Mouse (Mus musculus) hindbrain, embryonic 14.5 days (tissue): Measurements from ENCODE around the gene Pfkfb4. TPM values are rescaled to one million over a fixed set of nuclear protein-coding genes. Genes with fewer than 3 reads are reported as not detected.

Source experiments
- ATAC-seq: fragments of 200-750 bp; cut with Nextera tagmentation; 2 replicates; pipeline ENCODE4 v1.8.0; 2017; ENCODE audit warnings: moderate number of reproducible peaks, mild to moderate bottlenecking, moderate TSS enrichment, moderate library complexity; ENCODE audit not compliant: low FRiP score
- DNase-seq: peaks from one replicate; pipeline ENCODE4 v3.0.0-alpha.2; 2015; ENCODE audit warnings: low spot score
- H3K27ac ChIP-seq: fragments of 300-500 bp; sonication (generic); 2 replicates; pipeline ENCODE4 v1.5.1; 2014; ENCODE audit warnings: mild to moderate bottlenecking, moderate library complexity
- H3K27me3 ChIP-seq: fragments of 300-500 bp; sonication (generic); 2 replicates; pipeline ENCODE4 v1.6.1; 2014; ENCODE audit warnings: mild to moderate bottlenecking, low read length, mixed read lengths; ENCODE audit not compliant: control insufficient read depth, insufficient read depth
- H3K36me3 ChIP-seq: fragments of 300-500 bp; sonication (generic); replicated peaks from 2 replicates; pipeline ENCODE4 v1.6.1; 2014; ENCODE audit not compliant: control insufficient read depth, insufficient read depth
- H3K4me1 ChIP-seq: fragments of 300-500 bp; sonication (generic); replicated peaks from 2 replicates; pipeline ENCODE4 v1.6.1; 2014; ENCODE audit warnings: antibody characterized with exemption, low read length, mixed read lengths; ENCODE audit not compliant: control insufficient read depth, insufficient read depth
- H3K4me2 ChIP-seq: fragments of 300-500 bp; sonication (generic); replicated peaks from 2 replicates; pipeline ENCODE4 v1.6.1; 2014; ENCODE audit warnings: mild to moderate bottlenecking, moderate library complexity
- H3K4me3 ChIP-seq: fragments of 300-500 bp; sonication (generic); replicated peaks from 2 replicates; pipeline ENCODE4 v1.5.1; 2014; ENCODE audit warnings: mild to moderate bottlenecking, low read length
- H3K9ac ChIP-seq: fragments of 300-500 bp; sonication (generic); 2 replicates; pipeline ENCODE4 v1.6.1; 2014
- H3K9me3 ChIP-seq: fragments of 300-500 bp; sonication (generic); 2 replicates; pipeline ENCODE4 v1.6.1; 2016; ENCODE audit warnings: low read length; ENCODE audit not compliant: control insufficient read depth
- WGBS: fragments of 180-500 bp; shearing (Covaris S2); extraction: QIAGEN DNeasy Blood & Tissue Kit; methylation state at CpG from one replicate; pipeline ENCODE4 v1.1.7; 2014; 5-methylcytosine and 5-hydroxymethylcytosine counted together
- polyA plus RNA-seq: library from polyadenylated mRNA; unstranded; fragments of >200 nt; fragmentation: Nextera tagmentation; extraction: Ambion mirVana; gene quantifications from 2 replicates; pipeline ENCODE4 v1.2.1, GENCODE M21; 2014

Gene Pfkfb4
- polyA plus RNA-seq, 1 experiment from 2014 or later: 23.9 TPM

DNA sequence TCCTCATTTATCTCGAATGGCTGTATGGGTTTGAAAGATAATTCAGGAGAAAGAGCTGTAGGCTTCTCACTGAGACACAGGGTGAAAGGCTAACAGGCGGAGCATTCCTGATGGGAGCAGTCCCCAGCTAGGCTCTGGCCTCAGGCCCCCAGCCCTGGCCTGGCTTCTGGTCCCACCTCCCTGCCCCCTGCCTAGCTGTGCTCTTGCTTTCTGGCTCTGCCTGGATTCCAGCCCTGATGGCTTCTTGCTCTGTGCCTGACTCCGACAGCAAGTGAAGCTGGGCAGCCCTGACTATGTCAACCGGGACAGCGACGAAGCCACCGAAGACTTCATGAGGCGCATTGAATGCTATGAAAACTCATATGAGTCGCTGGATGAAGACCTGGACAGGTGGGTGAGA is 16.5 kb downstream of the Pfkfb4 start:
- peaks cover 54% of the 10 kb centered on the region for H3K36me3 ChIP-seq

DNA sequence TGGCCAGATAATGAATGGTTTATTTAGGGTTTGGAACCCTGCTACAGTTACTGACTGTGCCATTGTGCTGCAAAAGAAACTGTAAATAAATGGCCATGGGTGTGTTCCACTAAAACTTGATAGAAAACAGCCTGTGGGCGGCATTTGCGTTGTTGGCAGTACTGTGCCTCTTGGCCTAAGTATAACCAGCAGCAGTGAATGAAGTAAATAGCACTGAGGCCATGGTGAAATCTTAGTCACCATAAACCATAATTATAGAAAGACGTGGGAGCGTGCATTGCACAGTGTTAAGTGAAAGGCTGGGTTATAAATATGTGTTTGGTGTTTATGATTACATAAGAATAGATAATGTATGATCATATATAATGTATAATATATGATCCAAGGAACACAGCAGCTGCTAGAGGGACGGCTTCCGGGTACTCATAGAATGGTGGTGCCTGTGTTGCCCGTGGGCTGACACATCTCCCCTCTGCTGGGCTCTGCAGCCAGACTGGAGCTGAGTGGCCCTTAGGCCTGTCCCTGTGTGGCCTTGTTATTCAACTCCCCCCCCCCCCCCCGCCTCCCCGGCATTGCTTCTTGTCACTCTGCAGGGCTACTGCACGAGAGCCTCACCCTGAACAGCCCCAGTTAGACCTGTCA is 17.5 kb downstream of the Pfkfb4 start:
- no peak for DNase-seq
- WGBS: 75% methylated on average over 9 of the region's 10 CpGs
- no peaks in the 10 kb centered on the region for H3K9me3 ChIP-seq
- H3K4me2 ChIP-seq: no peak overlapping the region
- H3K9ac ChIP-seq: no peak overlapping the region
- ATAC-seq: no peak
- H3K4me3 ChIP-seq: no peak overlapping the region
- no peaks in the 10 kb centered on the region for H3K27me3 ChIP-seq
- no peak overlapping the region for H3K27ac ChIP-seq
- H3K36me3 ChIP-seq: peaks cover 60% of the 10 kb centered on the region
- no peaks in the 10 kb centered on the region for H3K4me1 ChIP-seq

More for the DNA sequence above, 16.5 kb downstream of the Pfkfb4 start:
- H3K27me3 ChIP-seq: no peaks in the 10 kb centered on the region
- no peaks in the 10 kb centered on the region for H3K4me1 ChIP-seq
- H3K4me3 ChIP-seq: no peak overlapping the region
- no peak for DNase-seq
- H3K4me2 ChIP-seq: no peak overlapping the region
- H3K9me3 ChIP-seq: no peaks in the 10 kb centered on the region
- WGBS: 77% methylated on average over 9 of the region's 9 CpGs
- H3K9ac ChIP-seq: no peak overlapping the region
- H3K27ac ChIP-seq: no peak overlapping the region
- no peak for ATAC-seq

DNA sequence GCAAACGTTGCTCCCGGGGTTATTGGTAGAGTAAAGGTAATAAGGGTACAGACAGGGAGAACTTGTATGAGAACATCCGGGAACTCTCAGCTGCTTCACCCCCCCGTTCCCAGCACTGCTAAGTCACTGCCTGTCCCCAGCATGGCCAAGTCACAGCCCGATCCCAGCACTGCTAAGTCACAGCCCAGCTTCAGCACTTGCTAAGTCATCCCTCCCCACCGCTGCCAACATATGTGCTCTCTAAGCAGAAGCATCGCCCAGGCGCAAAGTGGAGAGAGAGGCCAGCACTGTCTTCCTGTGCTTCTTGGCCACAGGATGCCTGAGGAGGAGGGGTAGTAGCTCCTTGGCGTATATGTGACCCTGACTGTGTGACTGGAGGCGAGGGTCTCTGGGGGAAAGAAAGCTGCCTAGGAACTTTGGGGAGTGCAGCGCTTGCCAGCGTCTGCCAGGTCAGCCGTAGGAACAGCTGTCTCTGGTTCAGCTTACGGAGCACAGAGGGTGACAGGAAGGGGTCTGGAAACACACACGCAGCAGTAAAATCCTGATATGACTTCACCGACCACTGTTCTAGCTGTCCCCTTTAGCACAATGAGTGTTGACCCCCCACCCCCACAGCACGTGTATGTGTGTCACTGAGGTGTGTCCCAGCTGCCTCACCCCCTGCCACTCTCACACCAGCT is 18.2 kb downstream of the Pfkfb4 start:
- no peak overlapping the region for H3K4me2 ChIP-seq
- H3K36me3 ChIP-seq: peaks cover 60% of the 10 kb centered on the region
- no peak overlapping the region for H3K27ac ChIP-seq
- ATAC-seq (no peak), DNase-seq (no peak)
- H3K9me3 ChIP-seq: no peaks in the 10 kb centered on the region
- no peak overlapping the region for H3K4me3 ChIP-seq
- H3K4me1 ChIP-seq: no peaks in the 10 kb centered on the region
- H3K9ac ChIP-seq: no peak overlapping the region
- 63% methylated on average over 17 of the region's 17 CpGs for WGBS
- no peaks in the 10 kb centered on the region for H3K27me3 ChIP-seq

DNA sequence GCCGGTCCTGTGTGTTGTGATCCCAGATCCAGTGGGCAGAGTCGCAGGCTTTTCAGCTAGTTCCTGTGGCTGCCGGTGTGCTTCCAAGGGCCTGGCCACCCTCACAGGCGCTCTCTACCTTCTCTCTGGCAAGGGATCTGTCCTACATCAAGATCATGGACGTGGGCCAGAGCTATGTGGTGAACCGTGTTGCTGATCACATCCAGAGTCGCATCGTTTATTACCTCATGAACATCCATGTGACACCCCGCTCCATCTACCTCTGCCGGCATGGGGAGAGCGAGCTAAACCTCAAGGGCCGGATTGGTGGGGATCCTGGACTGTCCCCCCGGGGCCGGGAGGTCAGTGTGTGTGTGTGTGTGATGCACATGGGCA is 18.7 kb downstream of the Pfkfb4 start:
- Histone ChIP-seq H3K9ac (no peak overlapping the region), H3K4me1 (no peaks in the 10 kb centered on the region), H3K27ac (no peak overlapping the region), H3K27me3 (no peaks in the 10 kb centered on the region), H3K9me3 (no peaks in the 10 kb centered on the region), H3K4me2 (no peak overlapping the region), H3K36me3 (peaks cover 60% of the 10 kb centered on the region), H3K4me3 (no peak overlapping the region)
- no peak for ATAC-seq
- WGBS: 89% methylated on average over 14 of the region's 14 CpGs
- no peak for DNase-seq

DNA sequence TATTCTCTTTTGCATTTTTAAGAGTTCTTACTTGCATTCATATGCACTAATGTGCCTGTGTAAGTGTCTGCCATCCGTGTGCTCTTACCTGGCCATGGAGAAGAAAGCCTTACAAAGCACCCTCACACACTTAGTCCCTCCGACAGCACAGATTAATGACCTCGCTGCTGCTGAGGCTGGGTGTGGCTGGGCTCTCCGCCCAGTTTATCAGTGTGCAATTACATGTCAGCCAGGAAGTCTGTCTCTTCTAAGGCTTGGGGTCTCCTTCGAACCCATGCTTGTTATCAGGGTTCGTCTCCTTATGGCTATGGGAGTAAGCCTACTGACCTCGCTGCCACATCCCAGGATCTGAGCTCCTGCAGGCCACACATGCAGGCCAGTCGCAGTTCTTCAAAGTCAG is 23.8 kb downstream of the Pfkfb4 start:
- ATAC-seq (no peak), DNase-seq (no peak)
- Histone ChIP-seq H3K4me3 (no peak overlapping the region), H3K27me3 (no peaks in the 10 kb centered on the region), H3K4me1 (no peaks in the 10 kb centered on the region), H3K36me3 (peaks cover 39% of the 10 kb centered on the region), H3K4me2 (no peak overlapping the region), H3K27ac (no peak overlapping the region), H3K9me3 (no peaks in the 10 kb centered on the region), H3K9ac (no peak overlapping the region)
- WGBS: 79% methylated on average over 8 of the region's 8 CpGs

DNA sequence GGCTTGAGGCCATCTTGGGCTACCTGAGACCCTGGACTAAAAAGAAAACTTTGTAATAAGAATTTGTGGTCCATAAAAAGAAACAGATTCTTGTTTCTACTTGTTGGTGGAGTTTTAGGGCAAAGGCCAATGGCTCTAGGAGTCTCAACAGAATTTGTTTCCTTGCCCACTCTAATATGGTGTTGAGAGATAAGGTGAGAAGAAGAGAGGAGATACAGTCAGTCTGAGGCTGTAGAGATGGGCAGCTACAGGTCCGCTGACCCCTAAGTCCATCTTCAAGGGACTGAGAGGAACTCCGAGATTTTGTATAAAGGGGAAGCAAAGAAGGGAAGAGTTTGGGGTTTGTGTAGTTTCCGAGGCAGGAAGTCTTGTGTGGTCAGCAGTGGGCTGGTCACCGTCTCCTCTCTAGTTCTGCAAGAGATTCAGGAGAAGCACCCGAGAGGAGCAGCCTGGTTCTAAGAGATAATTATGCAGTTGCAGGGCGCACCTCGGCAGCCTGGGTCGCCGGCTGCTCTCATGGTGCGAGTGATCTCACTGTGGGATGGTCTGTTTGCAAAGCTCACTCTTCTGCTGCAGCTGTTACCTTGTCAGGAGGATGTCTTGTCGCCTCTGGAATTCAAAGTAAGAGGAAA is 25.5 kb downstream of the Pfkfb4 start:
- ATAC-seq (no peak), DNase-seq (no peak)
- peaks cover 22% of the 10 kb centered on the region for H3K36me3 ChIP-seq
- WGBS: 71% methylated on average over 11 of the region's 11 CpGs
- H3K4me1 ChIP-seq: no peaks in the 10 kb centered on the region
- H3K4me3 ChIP-seq: no peak overlapping the region
- H3K9ac ChIP-seq: no peak overlapping the region
- H3K9me3 ChIP-seq: no peaks in the 10 kb centered on the region
- no peak overlapping the region for H3K27ac ChIP-seq
- H3K4me2 ChIP-seq: no peak overlapping the region
- H3K27me3 ChIP-seq: no peaks in the 10 kb centered on the region

DNA sequence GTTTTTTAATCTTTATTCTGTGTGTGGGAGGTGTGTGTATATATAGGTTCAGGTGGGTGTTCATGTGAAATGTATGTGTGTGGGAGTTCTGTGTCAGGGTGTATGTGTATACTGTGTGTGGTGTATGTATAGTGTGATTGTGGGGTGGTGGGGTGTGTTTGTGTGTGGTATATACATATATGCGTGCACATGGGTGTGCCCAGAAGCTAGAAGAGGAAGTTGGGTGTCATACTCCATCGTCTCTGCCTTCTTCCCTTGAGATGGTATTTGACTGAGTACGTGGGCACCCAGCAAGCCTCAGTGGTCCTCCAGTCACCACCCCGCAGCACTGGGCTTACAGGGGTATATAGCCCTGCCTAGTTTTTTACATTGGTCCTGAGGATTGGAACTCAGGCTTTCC is 29.9 kb downstream of the Pfkfb4 start:
- no peak overlapping the region for H3K4me3 ChIP-seq
- H3K27me3 ChIP-seq: no peaks in the 10 kb centered on the region
- H3K27ac ChIP-seq: no peak overlapping the region
- no peak for DNase-seq
- 96% methylated on average over 4 of the region's 4 CpGs for WGBS
- ATAC-seq: no peak
- H3K36me3 ChIP-seq: peaks cover 26% of the 10 kb centered on the region
- H3K9me3 ChIP-seq: no peaks in the 10 kb centered on the region
- H3K4me2 ChIP-seq: no peak overlapping the region
- no peaks in the 10 kb centered on the region for H3K4me1 ChIP-seq
- H3K9ac ChIP-seq: no peak overlapping the region

DNA sequence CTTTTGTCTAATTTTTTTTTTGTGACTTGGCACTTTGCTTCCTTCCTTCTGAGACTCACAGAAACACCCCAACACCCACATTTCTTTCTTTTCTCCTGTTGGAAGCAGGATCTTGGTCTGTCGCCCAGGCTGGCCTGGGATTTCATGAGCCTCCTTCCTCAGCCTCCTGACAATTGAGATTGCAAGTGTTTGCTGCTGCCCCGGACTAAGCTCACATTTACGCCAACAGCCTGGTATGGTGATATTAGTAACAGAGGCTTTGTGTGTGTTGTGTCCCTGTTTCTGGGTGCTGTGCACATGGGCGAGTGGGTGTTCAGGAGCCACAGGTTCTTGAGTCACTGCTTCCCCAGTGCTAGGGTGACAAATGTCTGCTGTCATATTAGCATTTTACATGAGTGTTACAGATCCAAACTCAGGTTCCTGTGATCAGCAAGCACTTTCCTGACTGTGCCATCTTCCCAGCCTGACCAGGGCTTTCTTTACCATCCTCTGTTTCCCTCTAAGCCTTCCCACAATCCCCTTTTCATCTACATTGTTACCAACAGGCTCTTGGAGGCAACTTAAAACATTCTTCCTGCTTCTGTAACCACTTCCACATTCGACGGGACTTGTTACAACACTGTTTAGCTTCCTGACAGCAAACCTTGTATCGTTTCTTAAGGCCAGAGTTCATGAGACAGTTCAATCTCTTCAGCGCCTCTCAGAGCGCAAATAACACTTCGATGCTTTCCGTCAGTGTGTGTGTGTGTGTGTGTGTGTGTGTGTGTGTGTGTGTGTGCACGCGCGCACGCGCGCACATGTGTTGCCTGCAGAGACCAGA is 31.5 kb downstream of the Pfkfb4 start:
- no peak for DNase-seq
- Histone ChIP-seq H3K9ac (no peak overlapping the region), H3K9me3 (no peaks in the 10 kb centered on the region), H3K36me3 (peaks cover 32% of the 10 kb centered on the region; the same call in 1 of the 2 replicates), H3K27ac (no peak overlapping the region), H3K4me2 (no peak overlapping the region), H3K4me3 (no peak overlapping the region), H3K4me1 (no peaks in the 10 kb centered on the region), H3K27me3 (no peaks in the 10 kb centered on the region)
- 92% methylated on average over 17 of the region's 17 CpGs for WGBS
- no peak for ATAC-seq

DNA sequence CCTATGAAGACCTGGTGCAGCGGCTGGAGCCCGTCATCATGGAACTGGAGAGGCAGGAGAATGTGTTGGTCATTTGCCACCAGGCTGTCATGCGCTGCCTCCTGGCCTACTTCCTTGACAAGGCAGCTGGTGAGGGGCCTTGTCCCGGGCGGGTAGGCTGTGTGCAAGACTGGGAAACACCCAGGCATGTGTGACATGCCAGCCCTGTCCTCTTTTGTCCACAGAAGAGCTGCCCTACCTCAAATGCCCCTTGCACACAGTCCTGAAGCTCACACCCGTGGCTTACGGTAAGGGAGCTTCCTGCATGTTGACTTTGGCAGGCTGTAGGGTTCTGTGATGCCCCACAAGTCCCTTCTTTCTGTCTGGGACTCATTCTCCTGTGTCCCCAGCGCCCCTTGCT is 35.9 kb downstream of the Pfkfb4 start:
- Histone ChIP-seq H3K4me1 (no peaks in the 10 kb centered on the region), H3K9me3 (no peaks in the 10 kb centered on the region), H3K4me3 (no peak overlapping the region), H3K4me2 (no peak overlapping the region), H3K27me3 (no peaks in the 10 kb centered on the region), H3K36me3 (peaks cover 42% of the 10 kb centered on the region), H3K9ac (no peak overlapping the region), H3K27ac (no peak overlapping the region)
- ATAC-seq: no peak
- no peak for DNase-seq
- WGBS: 90% methylated on average over 8 of the region's 8 CpGs
